Mouse (Mus musculus) 3T3-L1 (cell line): ENCODE results near the gene Lrig2.

ENCODE experiments used
- DNase-seq: peaks from one replicate; pipeline ENCODE4 v3.0.0-alpha.2; 2015; ENCODE audit warnings: low read depth, low spot score

The Lrig2 gene

DNA sequence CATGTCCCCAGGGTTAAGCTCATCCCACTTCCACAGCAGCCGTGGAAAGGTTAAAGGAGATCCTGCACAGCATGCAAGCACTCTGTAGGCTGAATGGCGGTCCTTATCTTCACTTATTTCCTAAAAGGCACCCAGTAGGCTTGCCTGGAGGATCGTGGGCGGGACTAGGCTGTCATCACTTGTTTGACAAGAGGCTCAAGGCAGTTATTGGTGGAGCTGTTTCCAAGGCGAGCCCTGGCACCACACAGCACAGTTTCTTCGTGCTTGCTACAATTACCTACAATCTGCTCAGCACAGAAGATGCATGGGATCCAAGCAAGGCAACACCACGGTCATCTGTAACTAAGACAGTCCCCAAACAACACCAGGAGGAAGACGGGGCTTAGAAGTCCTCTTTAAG, 137.8 kb downstream of the Lrig2 start:
- DNase-seq: peak; percentile 11

DNA sequence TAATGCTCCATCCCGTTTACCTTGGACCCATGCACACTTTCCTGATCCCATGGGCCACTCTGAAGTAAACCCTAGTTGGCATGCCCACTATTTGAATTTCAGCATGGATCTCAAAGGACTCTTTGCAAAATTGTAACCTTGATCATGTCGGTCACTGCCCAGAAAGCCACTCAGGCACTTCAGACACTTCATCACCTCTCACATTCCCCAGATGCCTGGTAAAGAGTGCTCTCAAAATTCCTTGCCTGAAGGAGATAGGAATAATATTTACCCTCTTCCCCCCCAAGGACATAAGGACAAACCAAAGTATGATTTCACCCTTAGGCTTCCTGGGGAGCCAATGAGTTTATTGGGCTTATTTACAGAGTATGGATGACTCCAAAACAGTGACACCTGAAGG, 139.3 kb downstream of the Lrig2 start:
- no peak for DNase-seq

DNA sequence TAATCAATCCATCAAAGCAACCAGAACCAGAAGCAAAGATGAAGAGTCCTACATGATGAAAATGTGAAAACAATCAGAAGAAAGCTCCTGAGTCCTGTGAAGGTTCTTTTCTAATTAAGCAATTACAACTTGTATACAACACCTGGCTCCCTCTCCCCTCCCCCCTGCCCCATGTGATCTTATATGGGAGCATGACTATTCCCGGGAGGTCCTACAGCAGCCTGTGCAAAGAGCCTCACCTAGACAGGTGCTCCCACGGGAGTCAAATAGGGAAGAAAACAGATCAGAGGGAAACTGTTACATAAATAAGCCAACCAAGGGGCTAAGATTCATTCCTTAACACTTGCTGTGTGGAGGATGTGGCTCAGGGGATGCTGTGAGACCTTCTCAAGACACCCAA, 143.8 kb downstream of the Lrig2 start:
- no peak for DNase-seq

DNA sequence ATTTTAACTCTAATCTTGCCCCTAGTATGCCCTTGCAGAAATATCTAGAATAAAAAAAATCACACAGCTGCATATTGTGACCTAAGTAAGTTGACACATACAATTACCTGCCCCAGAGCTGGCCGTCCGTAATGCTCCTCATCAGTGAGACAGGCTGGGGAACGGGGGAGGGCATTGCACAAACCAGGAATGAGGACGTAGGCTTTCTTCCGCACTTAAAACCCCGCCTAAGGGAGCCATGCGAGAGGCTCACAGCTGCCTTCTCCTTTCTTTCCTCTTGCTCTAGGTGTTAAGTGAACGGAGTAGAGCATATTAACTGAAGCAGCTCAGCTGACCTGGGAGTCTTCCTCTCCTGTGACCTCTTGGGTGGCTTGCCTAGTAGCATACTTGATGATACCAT, 149.9 kb downstream of the Lrig2 start:
- DNase-seq: no peak

DNA sequence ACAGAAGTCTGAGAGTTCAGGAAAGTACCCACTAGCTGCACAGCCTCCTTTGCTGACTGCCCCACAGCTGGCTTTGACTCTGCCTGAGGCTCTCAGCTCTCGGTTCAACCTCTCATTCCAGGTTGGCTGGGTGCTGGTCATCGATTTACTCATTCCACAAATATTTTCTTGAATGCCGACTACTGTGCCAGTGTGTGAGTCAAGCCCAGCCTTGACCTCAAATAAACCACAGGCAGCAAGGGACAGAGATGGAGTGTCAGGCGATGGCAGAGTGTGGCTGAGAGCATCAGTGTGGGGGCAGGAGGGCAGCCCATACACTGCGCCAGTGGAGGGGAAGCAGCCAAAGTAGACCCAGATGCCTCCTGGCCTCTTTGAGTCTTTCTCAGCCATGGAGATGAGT, 151.4 kb downstream of the Lrig2 start:
- peak; percentile 98 for DNase-seq

DNA sequence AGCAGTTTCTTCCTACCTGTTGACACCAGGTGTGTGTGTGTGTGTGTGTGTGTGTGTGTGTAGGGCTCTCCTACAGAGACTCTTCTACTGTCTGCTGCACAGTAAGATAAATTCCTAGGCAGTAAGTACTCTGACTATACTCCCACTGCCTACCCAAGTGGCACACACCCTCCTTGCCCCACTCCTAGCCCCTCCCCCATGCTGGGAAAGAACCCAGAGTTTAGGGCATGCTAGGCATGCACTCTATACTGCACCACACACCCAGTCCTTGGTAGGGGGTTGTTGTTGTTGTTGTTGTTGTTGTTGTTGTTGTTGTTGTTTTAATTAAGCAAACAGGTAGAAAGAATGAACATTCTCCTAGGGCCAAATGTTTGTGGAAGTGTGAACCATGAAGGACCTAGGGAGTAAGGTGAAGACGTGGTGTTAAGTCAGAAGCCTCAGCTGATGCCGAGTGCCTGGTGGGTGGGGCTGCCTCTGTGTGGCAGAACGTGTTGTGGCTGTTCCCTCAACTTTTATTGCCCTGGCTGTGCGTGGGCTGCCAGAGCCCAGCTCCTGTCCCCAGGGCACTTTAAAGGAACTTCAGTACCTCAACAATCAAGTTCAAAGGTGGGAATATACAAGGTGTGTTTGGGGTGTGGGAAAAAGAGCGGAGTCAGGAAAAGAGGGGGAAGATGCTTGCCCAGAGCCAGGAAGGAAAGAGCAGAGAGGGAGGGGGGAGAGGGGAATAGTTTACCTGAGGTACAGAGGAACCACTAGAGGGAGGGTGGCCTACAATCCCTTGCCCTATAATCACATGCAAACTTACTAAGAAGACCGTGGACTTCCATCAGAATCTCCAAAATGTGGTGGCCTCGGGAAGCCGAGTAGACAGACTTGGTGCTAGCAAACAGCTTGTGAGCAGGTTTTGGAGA, 152.2 kb downstream of the Lrig2 start:
- peak; percentile 35 for DNase-seq

DNA sequence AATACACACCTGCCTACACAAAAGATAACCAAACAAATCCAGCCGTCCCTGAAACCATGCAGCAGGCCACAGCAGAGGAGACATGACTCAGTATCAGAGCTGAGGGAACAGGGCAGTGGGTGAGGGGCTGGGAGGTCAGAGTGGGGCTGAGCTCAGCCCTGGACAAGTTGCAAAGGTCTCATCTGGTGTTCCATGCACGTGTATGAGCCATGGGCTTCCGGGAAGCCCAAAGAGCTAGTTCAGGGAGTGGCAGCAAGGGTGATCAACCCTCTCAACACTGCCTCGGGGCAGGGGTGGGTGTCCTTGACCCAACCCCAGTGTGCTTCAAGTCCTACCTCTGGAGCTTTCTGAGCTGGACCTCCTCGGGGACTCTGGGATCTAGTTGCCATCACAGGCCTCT, 153.0 kb downstream of the Lrig2 start:
- peak; percentile 21 for DNase-seq

DNA sequence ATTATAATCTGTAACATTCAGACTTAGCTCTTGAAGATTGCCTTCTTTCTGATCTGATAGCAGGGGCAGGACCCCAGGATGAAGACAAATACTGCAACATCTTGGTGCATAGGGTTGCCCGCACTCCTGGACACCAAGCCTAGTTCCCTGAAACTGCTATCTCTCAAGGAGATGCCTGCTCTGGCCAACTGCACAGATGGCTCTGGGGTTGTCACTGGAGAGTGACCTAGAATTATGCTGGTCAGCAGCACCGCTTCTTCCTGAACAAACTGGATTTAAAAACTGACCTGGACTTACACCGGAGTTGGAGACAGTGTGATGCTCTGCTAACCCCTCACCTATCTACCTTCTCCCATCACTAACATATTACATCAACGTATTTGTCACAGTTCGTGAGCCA, 155.6 kb downstream of the Lrig2 start:
- no peak for DNase-seq

DNA sequence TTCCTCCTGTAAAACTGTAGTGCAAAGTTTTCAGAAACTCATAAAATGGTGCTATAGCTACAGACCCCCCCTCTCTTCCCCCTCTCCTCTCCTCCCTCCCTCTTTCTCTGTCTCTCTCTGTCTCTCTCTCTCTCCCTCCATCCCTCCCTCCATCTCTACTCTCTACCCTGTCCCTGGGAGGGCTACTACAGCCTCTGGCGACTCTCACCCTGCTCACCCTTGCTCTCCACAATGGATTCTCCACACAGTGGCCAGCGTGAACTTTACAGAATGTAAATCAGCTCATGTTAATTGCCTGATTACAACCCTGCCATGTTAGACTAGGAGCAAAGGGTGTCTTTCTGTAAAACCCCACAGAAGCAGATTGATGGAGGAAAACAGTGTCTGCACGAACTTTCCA, 157.8 kb downstream of the Lrig2 start:
- no peak for DNase-seq

DNA sequence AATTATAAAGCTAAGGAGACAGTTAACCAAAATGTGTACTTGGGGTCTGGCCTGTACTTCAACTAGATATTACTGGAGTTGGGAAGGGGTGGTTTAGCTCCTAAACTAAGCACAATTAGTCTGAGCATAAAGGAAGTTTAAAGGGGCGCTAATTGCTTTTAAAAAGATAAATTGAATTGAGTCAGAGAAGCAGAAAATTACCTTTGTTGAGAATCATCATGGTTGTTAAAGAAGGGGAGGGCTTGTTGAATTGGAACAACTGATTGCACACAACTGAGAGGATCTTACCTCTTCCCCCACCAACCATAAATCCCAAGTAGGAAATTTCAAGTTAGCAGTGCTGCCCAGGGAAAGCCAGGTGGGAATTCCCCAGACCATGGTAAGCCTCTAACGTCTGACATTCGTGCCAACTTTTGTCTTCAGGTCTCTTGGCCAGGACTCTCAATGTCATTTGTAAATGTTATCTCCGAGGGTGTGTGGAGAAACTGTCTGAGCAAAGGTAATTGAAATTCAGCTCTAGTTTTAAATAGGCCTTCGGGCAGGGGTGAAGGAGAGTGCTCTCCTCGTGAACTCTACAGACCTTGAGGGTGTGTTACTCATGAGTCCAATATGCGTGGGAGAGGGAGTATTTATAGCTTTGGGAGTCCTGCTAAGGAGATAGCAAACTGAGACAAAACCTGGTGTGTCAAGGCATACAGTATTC, 159.2 kb downstream of the Lrig2 start:
- peak; percentile 60 for DNase-seq

DNA sequence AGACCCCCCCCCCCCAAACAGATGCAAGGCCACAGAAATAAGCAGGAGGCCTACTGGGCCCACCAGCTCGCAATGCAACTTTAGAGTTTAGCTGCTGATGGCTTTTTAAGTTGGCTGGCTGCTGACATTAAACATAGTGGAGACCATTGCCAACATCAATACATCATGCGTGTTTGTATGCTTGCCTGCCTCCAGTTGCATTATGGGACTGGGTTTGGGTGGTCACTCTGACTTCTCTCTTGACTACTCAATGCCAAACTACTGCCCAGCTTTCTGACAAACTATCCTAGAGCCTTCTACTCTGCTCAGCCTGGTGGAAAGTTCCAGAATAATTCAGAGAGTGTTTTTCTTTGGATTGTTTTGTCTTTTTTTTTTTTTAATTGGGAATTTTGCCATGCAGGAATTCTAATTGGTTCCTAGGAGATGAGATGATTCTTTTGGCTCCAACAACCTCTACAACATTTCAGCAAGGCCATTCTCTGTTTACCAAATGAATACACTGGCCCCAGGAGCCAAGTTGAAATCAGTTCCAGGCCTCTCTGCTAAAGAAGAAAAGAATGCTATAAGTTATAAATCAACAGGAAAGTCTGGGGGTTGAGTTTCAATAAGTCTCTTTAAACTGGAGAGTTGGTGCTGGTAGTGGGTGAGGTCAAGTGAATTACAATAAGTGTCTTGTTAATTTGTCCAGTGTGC, 161.3 kb downstream of the Lrig2 start:
- peak; percentile 25 for DNase-seq

DNA sequence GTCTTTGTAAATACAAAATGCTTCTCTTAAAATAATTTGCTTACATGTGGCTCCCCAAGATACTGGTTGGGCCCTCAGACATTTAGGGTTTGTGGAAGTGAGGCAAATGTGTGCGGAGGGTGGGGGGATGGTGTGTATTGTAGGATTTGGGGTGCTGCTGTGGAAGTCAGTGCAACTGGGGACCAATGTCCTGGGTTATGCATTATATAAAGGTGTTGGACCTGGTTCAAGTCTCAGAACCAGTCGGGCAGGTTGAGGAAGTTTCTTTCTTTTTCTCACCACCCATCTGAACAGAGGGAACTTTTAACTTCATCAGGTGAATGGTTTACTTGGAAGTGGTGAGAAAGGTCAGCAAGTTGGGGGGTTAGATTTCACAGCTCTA, 161.9 kb downstream of the Lrig2 start:
- no peak for DNase-seq

DNA sequence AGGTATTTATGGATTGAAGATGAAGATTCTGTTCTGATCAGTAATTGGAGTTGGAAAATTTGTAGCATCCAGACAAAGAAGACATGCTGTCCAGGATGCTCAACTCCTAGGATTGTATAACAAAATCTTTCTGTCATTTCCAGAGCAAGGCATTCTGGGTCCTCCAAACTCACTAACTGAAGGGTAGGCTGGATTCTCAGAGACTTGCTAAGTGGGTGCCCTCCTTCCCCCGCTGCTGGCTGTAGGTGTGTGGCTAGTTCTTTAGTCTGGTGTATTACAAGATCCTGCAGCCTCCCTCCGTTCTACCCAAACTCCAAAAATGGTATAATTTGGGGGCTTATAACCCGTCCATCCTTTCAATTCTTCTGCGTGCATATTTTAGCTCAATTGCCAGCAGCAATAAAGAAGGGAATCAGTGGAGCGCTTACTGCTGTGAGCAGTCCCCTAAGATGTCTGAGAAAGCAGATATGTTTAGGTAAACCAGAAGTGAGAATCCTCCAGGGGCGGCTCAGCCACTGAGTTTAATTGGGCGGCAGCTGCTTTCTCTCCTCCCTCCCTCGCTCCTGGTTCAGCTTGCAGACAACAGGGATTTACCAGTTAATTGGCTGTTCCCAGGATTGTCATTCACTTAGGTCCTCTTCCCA, 162.4 kb downstream of the Lrig2 start:
- no peak for DNase-seq
